Mouse (Mus musculus): ENCODE measurements at regions not wholly inside any gene's neighbourhood (a gene's known extent, or its start where the extent isn't known, plus 50 kb on each side); places are given as distances from the start of the nearest gene placed in this dataset.

GRCm38 (mm10) chr7:145056320-145056719, 116.6 kb upstream of the Ccnd1 start:
- Histone ChIP-seq H3K4me1 (ENCODE audit: control insufficient read depth in 2 of 2, insufficient read depth in 2 of 2, low read length in 2 of 2) (no peaks in the 10 kb centered on the region), H3K36me3 (ENCODE audit: control insufficient read depth, insufficient read depth, low read length) (no peaks in the 10 kb centered on the region), H3K9ac (ENCODE audit: low read length) (no peak overlapping the region), H3K9me3 (ENCODE audit: control insufficient read depth, low read length) (peaks cover 4% of the 10 kb centered on the region; the same call in 1 of the 2 replicates), H3K27ac (replicated peaks in 1 of 2; ENCODE audit: control insufficient read depth in 1 of 2, insufficient read depth in 1 of 2, low read depth in 2 of 2, low read length in 2 of 2) (no peak overlapping the region), H3K27me3 (ENCODE audit: control insufficient read depth, insufficient read depth, low read length) (no peaks in the 10 kb centered on the region), H3K4me3 (ENCODE audit: control insufficient read depth in 1 of 2, insufficient read depth in 1 of 2, low read depth in 1 of 2, low read length in 2 of 2) (no peak overlapping the region), H3K4me2 (ENCODE audit: low read length) (no peak overlapping the region)
- WGBS = 59% methylated on average over 7 of the region's 7 CpGs
- ATAC-seq (ENCODE audit: insufficient number of reproducible peaks, insufficient read depth, low FRiP score, low read depth) = no peak

- H3K9me3 ChIP-seq (ENCODE audit: control insufficient read depth, low read length) = peaks cover 4% of the 10 kb centered on the region; the same call in 1 of the 2 replicates
Measured at GRCm38 (mm10) chr7:145051616-145052015, 111.9 kb upstream of the Ccnd1 start.

DNA sequence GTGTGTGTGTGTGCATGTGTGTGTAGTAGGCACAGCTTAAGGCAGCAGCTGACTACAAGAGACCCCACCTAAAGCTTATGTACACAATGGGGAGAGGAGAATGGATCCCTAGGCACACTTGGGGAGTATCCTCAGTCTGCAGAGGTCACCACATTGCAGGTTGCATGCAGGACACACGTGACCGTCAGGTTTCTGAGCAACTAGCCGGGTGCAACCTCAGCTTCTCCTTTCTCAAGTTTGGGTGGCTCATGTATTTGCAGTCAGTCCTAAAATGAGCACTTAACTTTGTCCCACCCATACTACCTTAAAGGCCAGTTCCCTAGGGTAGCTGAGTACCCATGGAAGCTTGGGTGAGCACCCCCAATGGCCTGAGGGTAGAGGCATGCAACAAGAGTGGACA, 111.0 kb upstream of the Ccnd1 start:
- H3K4me3 ChIP-seq (ENCODE audit: control insufficient read depth in 1 of 2, insufficient read depth in 1 of 2, low read depth in 1 of 2, low read length in 2 of 2) = no peak overlapping the region
- no peak overlapping the region for H3K4me2 ChIP-seq (ENCODE audit: low read length)
- H3K4me1 ChIP-seq (ENCODE audit: control insufficient read depth in 2 of 2, insufficient read depth in 2 of 2, low read length in 2 of 2) = peaks cover 2 to 8% of the 10 kb centered on the region in 2 experiments; a peak in 3 of 4 replicates
- no peak overlapping the region for H3K27ac ChIP-seq (replicated peaks in 1 of 2; ENCODE audit: control insufficient read depth in 1 of 2, insufficient read depth in 1 of 2, low read depth in 2 of 2, low read length in 2 of 2)
- ATAC-seq (ENCODE audit: insufficient number of reproducible peaks, insufficient read depth, low FRiP score, low read depth) = no peak
- H3K27me3 ChIP-seq (ENCODE audit: control insufficient read depth, insufficient read depth, low read length) = no peaks in the 10 kb centered on the region
- H3K9me3 ChIP-seq (ENCODE audit: control insufficient read depth, low read length) = peaks cover 4% of the 10 kb centered on the region; the same call in 1 of the 2 replicates
- no peaks in the 10 kb centered on the region for H3K36me3 ChIP-seq (ENCODE audit: control insufficient read depth, insufficient read depth, low read length)
- no peak overlapping the region for H3K9ac ChIP-seq (ENCODE audit: low read length)
- 87% methylated on average over 3 of the region's 3 CpGs for WGBS

More at GRCm38 (mm10) chr7:145051616-145052015, 111.9 kb upstream of the Ccnd1 start:
- no peak for ATAC-seq (ENCODE audit: insufficient number of reproducible peaks, insufficient read depth, low FRiP score, low read depth)
- Histone ChIP-seq H3K4me1 (ENCODE audit: control insufficient read depth in 2 of 2, insufficient read depth in 2 of 2, low read length in 2 of 2) (peaks cover 2 to 8% of the 10 kb centered on the region in 2 experiments; a peak in 3 of 4 replicates), H3K4me2 (ENCODE audit: low read length) (no peak overlapping the region), H3K27me3 (ENCODE audit: control insufficient read depth, insufficient read depth, low read length) (no peaks in the 10 kb centered on the region), H3K36me3 (ENCODE audit: control insufficient read depth, insufficient read depth, low read length) (no peaks in the 10 kb centered on the region), H3K4me3 (ENCODE audit: control insufficient read depth in 1 of 2, insufficient read depth in 1 of 2, low read depth in 1 of 2, low read length in 2 of 2) (no peak overlapping the region), H3K9ac (ENCODE audit: low read length) (no peak overlapping the region), H3K27ac (replicated peaks in 1 of 2; ENCODE audit: control insufficient read depth in 1 of 2, insufficient read depth in 1 of 2, low read depth in 2 of 2, low read length in 2 of 2) (no peak overlapping the region)

DNA sequence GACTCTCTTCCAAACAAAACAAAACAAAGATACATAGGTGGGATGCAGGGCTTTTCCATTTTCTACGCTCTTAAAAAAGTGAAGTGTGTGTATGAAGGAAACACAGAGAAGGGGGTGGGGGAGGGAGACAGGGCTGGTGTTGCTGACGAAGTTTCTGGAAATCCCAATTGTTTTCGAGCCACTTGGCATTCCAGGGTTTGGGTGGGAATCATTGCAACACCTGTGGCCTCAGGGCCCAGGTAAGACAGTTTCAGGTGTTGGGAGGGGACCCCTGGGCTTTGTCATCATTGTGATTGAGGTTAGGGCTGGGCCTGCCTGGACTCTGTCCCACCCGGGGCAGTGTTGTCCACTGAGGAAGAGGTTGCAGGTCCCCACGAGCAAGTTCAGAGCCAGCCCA, 108.8 kb upstream of the Ccnd1 start:
- Histone ChIP-seq H3K27me3 (ENCODE audit: control insufficient read depth, insufficient read depth, low read length) (no peaks in the 10 kb centered on the region), H3K9me3 (ENCODE audit: control insufficient read depth, low read length) (no peaks in the 10 kb centered on the region), H3K4me3 (ENCODE audit: control insufficient read depth in 1 of 2, insufficient read depth in 1 of 2, low read depth in 1 of 2, low read length in 2 of 2) (no peak overlapping the region), H3K4me1 (ENCODE audit: control insufficient read depth in 2 of 2, insufficient read depth in 2 of 2, low read length in 2 of 2) (peaks cover 7 to 11% of the 10 kb centered on the region in 2 experiments; a peak in 3 of 4 replicates), H3K9ac (ENCODE audit: low read length) (no peak overlapping the region), H3K4me2 (ENCODE audit: low read length) (no peak overlapping the region), H3K27ac (replicated peaks in 1 of 2; ENCODE audit: control insufficient read depth in 1 of 2, insufficient read depth in 1 of 2, low read depth in 2 of 2, low read length in 2 of 2) (no peak overlapping the region), H3K36me3 (ENCODE audit: control insufficient read depth, insufficient read depth, low read length) (no peaks in the 10 kb centered on the region)
- ATAC-seq (ENCODE audit: insufficient number of reproducible peaks, insufficient read depth, low FRiP score, low read depth) = no peak
- WGBS = 87% methylated on average over 5 of the region's 5 CpGs

DNA sequence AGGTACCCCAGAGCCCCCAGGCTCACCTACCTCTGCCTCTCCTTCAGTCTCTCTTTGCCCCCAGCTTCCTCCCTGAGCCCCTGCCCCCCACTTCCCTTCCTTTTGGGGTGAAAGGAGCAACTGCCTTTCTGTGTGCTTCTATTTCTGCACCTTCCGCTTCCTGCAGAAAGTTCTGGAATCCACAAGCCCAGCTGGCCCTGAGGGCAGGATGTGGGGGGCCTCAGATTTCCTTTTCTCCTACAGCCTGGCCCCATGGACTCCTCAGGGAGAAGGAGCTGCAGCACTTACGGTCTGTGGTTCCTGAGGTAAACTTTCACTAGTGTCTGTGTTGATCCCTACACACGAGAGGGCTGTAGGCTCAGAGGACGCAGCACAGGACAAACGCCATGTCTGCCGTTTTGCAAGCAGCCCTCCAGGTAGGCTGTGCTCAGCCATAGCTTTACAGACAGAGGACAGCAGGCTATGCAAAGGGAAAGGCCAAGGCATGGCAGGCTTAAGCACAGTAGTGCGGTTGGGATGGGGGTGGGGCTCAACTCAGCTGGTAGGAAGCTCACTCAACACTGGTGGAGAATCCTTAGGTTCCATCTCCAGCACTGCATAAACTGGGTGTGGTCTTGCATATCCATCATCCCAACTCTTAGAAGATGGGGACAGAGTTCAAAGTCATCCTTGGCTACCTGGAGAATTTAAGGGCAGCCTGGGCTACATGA, 108.2 kb upstream of the Ccnd1 start:
- ATAC-seq (ENCODE audit: insufficient number of reproducible peaks, insufficient read depth, low FRiP score, low read depth) = peak; percentile 19; the same call in 1 of the 2 replicates
- Histone ChIP-seq H3K4me3 (ENCODE audit: control insufficient read depth in 1 of 2, insufficient read depth in 1 of 2, low read depth in 1 of 2, low read length in 2 of 2) (no peak overlapping the region), H3K4me2 (ENCODE audit: low read length) (no peak overlapping the region), H3K27ac (replicated peaks in 1 of 2; ENCODE audit: control insufficient read depth in 1 of 2, insufficient read depth in 1 of 2, low read depth in 2 of 2, low read length in 2 of 2) (peak overlapping the region; percentile 59 to 68), H3K9ac (ENCODE audit: low read length) (no peak overlapping the region), H3K36me3 (ENCODE audit: control insufficient read depth, insufficient read depth, low read length) (no peaks in the 10 kb centered on the region), H3K4me1 (ENCODE audit: control insufficient read depth in 2 of 2, insufficient read depth in 2 of 2, low read length in 2 of 2) (peaks cover 7 to 11% of the 10 kb centered on the region in 2 experiments; a peak in 3 of 4 replicates), H3K27me3 (ENCODE audit: control insufficient read depth, insufficient read depth, low read length) (no peaks in the 10 kb centered on the region), H3K9me3 (ENCODE audit: control insufficient read depth, low read length) (no peaks in the 10 kb centered on the region)
- 62% methylated on average over 7 of the region's 7 CpGs for WGBS

DNA sequence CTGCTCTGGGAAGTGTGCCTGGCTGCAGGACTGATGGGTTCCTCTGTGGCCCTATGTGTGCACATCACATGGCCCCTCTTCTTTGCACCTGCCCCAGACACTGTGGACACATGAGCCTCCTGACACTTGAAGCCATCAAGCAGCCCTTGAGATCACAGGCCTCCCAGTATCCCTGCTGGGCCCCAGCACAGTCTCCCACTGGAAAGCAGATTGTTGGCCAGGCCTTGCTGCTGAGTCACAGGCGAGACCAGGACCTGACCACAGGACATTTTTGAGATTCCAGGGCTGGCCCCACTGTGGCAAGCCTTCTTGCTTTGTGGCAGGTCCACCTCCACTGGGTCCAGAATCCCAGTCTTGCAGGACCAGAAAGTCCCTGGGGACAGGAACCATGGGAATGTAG, 105.5 kb upstream of the Ccnd1 start:
- peaks cover 7 to 11% of the 10 kb centered on the region in 2 experiments; a peak in 3 of 4 replicates for H3K4me1 ChIP-seq (ENCODE audit: control insufficient read depth in 2 of 2, insufficient read depth in 2 of 2, low read length in 2 of 2)
- 35% methylated on average over 1 of the region's 1 CpGs for WGBS
- H3K27me3 ChIP-seq (ENCODE audit: control insufficient read depth, insufficient read depth, low read length) = no peaks in the 10 kb centered on the region
- H3K4me2 ChIP-seq (ENCODE audit: low read length) = no peak overlapping the region
- no peaks in the 10 kb centered on the region for H3K36me3 ChIP-seq (ENCODE audit: control insufficient read depth, insufficient read depth, low read length)
- H3K4me3 ChIP-seq (ENCODE audit: control insufficient read depth in 1 of 2, insufficient read depth in 1 of 2, low read depth in 1 of 2, low read length in 2 of 2) = no peak overlapping the region
- no peaks in the 10 kb centered on the region for H3K9me3 ChIP-seq (ENCODE audit: control insufficient read depth, low read length)
- no peak for ATAC-seq (ENCODE audit: insufficient number of reproducible peaks, insufficient read depth, low FRiP score, low read depth)
- no peak overlapping the region for H3K9ac ChIP-seq (ENCODE audit: low read length)
- H3K27ac ChIP-seq (replicated peaks in 1 of 2; ENCODE audit: control insufficient read depth in 1 of 2, insufficient read depth in 1 of 2, low read depth in 2 of 2, low read length in 2 of 2) = no peak overlapping the region

DNA sequence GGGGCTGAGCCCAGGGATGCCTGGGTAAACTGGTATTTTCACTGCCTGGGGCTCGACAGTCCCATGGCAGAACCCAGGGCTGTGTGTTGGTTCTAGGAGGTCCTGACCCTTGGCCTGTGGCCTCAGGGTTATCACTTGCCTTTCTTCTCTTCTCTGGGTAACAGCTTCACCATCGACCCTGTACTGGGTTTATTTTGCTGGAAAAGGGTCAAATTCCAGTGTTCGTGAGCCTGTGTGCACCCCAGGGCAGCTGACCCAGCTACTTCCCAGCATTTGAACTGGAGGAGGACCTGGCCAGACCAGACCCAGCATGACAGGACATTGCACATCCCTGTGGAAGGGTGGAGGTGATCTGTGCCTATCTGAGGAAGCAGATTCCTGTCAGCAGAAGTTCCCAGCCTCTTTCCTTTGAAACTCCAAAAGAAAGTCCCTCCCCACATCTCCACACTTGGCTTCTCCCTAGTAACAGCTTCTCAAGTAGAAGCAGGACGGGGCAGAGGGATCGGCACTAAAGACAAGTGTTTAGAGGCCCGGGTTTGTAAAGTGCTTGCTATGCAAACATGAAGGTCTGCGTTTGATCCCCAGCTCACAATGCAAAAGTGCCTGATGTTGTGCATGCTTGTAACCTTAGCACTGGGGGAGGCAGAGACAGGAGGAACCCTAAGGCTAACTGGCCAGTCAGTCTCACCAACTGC, 103.9 kb upstream of the Ccnd1 start:
- 61% methylated on average over 7 of the region's 7 CpGs for WGBS
- no peak overlapping the region for H3K9ac ChIP-seq (ENCODE audit: low read length)
- no peak overlapping the region for H3K27ac ChIP-seq (replicated peaks in 1 of 2; ENCODE audit: control insufficient read depth in 1 of 2, insufficient read depth in 1 of 2, low read depth in 2 of 2, low read length in 2 of 2)
- peaks cover 7 to 11% of the 10 kb centered on the region in 2 experiments; a peak in 3 of 4 replicates for H3K4me1 ChIP-seq (ENCODE audit: control insufficient read depth in 2 of 2, insufficient read depth in 2 of 2, low read length in 2 of 2)
- H3K4me3 ChIP-seq (ENCODE audit: control insufficient read depth in 1 of 2, insufficient read depth in 1 of 2, low read depth in 1 of 2, low read length in 2 of 2) = no peak overlapping the region
- no peak overlapping the region for H3K4me2 ChIP-seq (ENCODE audit: low read length)
- no peak for ATAC-seq (ENCODE audit: insufficient number of reproducible peaks, insufficient read depth, low FRiP score, low read depth)
- H3K27me3 ChIP-seq (ENCODE audit: control insufficient read depth, insufficient read depth, low read length) = no peaks in the 10 kb centered on the region
- H3K9me3 ChIP-seq (ENCODE audit: control insufficient read depth, low read length) = no peaks in the 10 kb centered on the region
- no peaks in the 10 kb centered on the region for H3K36me3 ChIP-seq (ENCODE audit: control insufficient read depth, insufficient read depth, low read length)

Measured in heart, embryonic 14.5 days (tissue).